ENCODE assay signal across 8 mouse cellular contexts in the genomic region with DNA sequence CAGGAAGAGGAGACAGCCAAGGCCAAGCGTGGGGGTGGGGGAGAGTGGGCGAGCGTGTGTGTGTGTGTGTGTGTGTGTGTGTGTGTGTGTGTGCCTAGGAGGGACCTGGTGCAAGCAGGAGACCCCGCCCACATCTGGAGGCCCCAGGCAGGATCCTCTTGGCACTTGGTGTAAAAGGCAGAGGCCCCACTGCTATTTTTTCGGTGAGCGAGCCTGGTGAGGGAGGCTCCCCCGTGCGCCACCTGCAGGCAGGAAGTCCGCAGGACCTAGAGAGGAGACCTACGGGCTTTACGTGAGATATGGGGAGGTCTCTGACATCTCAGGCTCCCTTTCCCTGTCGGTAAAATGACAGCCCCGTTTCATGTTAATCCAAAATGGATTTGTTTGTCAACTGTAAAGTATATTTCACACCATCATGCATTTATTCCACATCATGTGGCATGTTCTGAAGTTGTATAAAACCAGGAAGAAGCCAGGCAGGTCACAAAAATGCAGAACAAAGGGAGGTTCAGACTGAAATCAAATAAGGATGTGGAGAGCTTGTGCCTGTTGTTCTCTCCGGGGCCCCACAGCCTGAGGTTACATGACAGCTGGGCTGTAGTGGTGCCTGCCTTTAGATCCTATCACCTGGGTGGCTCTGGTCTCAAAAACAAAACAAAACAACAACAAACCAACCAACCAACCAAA.
A peak's percentile ranks its signal among the peaks of the same experiment; 100 is the strongest.
DNase-seq lines count a peak whose midpoint lies in the region; ATAC-seq and TF ChIP-seq lines count a peak whose summit lies in the region.

No protein-coding gene starts in this region.

- H3K4me3 ChIP-seq in MEL (ENCODE audit: control insufficient read depth in 1 of 2, insufficient read depth in 1 of 2, low read depth in 2 of 2, low read length in 2 of 2) = peak overlapping the region; percentile 51 to 55
- no peak overlapping the region for H3K4me3 ChIP-seq in forebrain, embryonic 12.5 days (replicated peaks)

- no peaks in the 10 kb centered on the region for H3K27me3 ChIP-seq in MEL (ENCODE audit: control insufficient read depth in 1 of 2, insufficient read depth in 2 of 2, low read length in 2 of 2)
- no peaks in the 10 kb centered on the region for H3K27me3 ChIP-seq in forebrain, embryonic 12.5 days

- H3K9ac ChIP-seq in MEL (ENCODE audit: control insufficient read depth, low read depth, low read length, poor library complexity, severe bottlenecking) = peak overlapping the region; percentile 44
- no peak overlapping the region for H3K9ac ChIP-seq in forebrain, embryonic 12.5 days

- intact Hi-C loops in heart, postnatal 14 days (cut with DNase I) = loop anchor here (10.0 kb wide), 1 partner anchor 1034 kb away; no protein-coding TSS in a partner anchor

- DNase-seq in MEL (ENCODE audit: low read depth, low spot score) = peak; percentile 93
- DNase-seq in heart, postnatal 14 days = peak; percentile 69 to 79
- DNase-seq in kidney, postnatal 36 days = peak; percentile 55 to 80
- peak; percentile 80 for DNase-seq in lung, postnatal 10 days
- DNase-seq in ovary, postnatal 14 days (ENCODE audit: low spot score) = peak; percentile 55
- DNase-seq in thymus, postnatal 25 days = peak; percentile 89

- peak; percentile 74 to 94 (median 89) for TF ChIP-seq CTCF in MEL (IDR thresholded peaks at IDR 0.05 in 2 of 3, conservative IDR thresholded peaks at IDR 0.05 in 1 of 3; ENCODE audit: control insufficient read depth in 1 of 3, insufficient read depth in 1 of 3, low read depth in 2 of 3, low read length in 3 of 3, poor library complexity in 1 of 3, severe bottlenecking in 1 of 3)

- WGBS in forebrain, embryonic 12.5 days = 22% methylated on average over 14 of the region's 14 CpGs

- no peak; a peak in 1 of 4 replicates for TF ChIP-seq POLR2A in MEL (IDR thresholded peaks at IDR 0.05; ENCODE audit: control insufficient read depth in 1 of 2, insufficient read depth in 1 of 2, low read depth in 1 of 2, low read length in 2 of 2, poor library complexity in 1 of 2)

- H3K4me2 ChIP-seq in forebrain, embryonic 12.5 days = peak overlapping the region; percentile 8

- peak; percentile 65 for ATAC-seq in cerebellum, adult (ENCODE audit: insufficient number of reproducible peaks, low FRiP score, low TSS enrichment)
- ATAC-seq in forebrain, embryonic 12.5 days (ENCODE audit: low FRiP score) = peak; percentile 61; the same call in 1 of the 2 replicates

- no peaks in the 10 kb centered on the region for H3K79me2 ChIP-seq in MEL (ENCODE audit: control insufficient read depth, insufficient read depth, low read length, poor library complexity)

- H3K9me3 ChIP-seq in MEL (replicated peaks; ENCODE audit: insufficient read depth, low read length) = no peaks in the 10 kb centered on the region
- H3K9me3 ChIP-seq in forebrain, embryonic 12.5 days = no peaks in the 10 kb centered on the region

- TF ChIP-seq EP300 in MEL (IDR thresholded peaks at IDR 0.05; ENCODE audit: low read depth in 1 of 2, low read length in 2 of 2) = no peak

- H3K36me3 ChIP-seq in MEL (ENCODE audit: control insufficient read depth in 1 of 2, insufficient read depth in 2 of 2, low read length in 2 of 2) = no peaks in the 10 kb centered on the region
- no peaks in the 10 kb centered on the region for H3K36me3 ChIP-seq in forebrain, embryonic 12.5 days (replicated peaks)

- no peak overlapping the region; the same call in 1 of the 2 replicates for H3K27ac ChIP-seq in MEL (ENCODE audit: control insufficient read depth, low read depth, low read length)
- 0 out of 2 replicates have a peak overlapping the region, but pooled peaks have one; percentile 15 for H3K27ac ChIP-seq in forebrain, embryonic 12.5 days

- no peaks in the 10 kb centered on the region for H3K4me1 ChIP-seq in MEL (ENCODE audit: control insufficient read depth in 1 of 2, insufficient read depth in 2 of 2, low read length in 2 of 2)
- peaks cover 16% of the 10 kb centered on the region for H3K4me1 ChIP-seq in forebrain, embryonic 12.5 days

- TF ChIP-seq RAD21 in MEL (IDR thresholded peaks at IDR 0.05; ENCODE audit: low read depth, low read length) = peak; percentile 16

TF ChIP-seq in MEL, 35 proteins besides CTCF, POLR2A, EP300 and RAD21:
- TF ChIP-seq BHLHE40 (IDR thresholded peaks at IDR 0.05; ENCODE audit: borderline replicate concordance, low read depth, low read length) (0 out of 2 replicates have a peak, but pooled peaks have one; percentile 4), ZC3H11A (IDR thresholded peaks at IDR 0.05; ENCODE audit: low read depth, low read length) (peak; percentile 3; the same call in 1 of the 2 replicates), ELF1 (IDR thresholded peaks at IDR 0.05; ENCODE audit: low read depth, low read length) (peak; percentile 65), POLR2AphosphoS5 (IDR thresholded peaks at IDR 0.05; ENCODE audit: borderline replicate concordance, low read depth, low read length) (no peak), UBTF (IDR thresholded peaks at IDR 0.05; ENCODE audit: borderline replicate concordance, insufficient read depth, low read depth, low read length) (no peak), USF2 (IDR thresholded peaks at IDR 0.05; ENCODE audit: borderline replicate concordance in 1 of 2, insufficient read depth in 1 of 2, low read depth in 1 of 2, low read length in 2 of 2) (no peak), ZNF384 (IDR thresholded peaks at IDR 0.05; ENCODE audit: low read depth, low read length) (0 out of 2 replicates have a peak, but pooled peaks have one; percentile 19), SMC3 (IDR thresholded peaks at IDR 0.05; ENCODE audit: low read depth, low read length) (peak; percentile 59), HCFC1 (IDR thresholded peaks at IDR 0.05; ENCODE audit: low read depth, low read length) (peak; percentile 43; the same call in 1 of the 2 replicates), ETS1 (IDR thresholded peaks at IDR 0.05; ENCODE audit: low read depth, low read length) (no peak)
